Mouse (Mus musculus) hindbrain, embryonic 16.5 days (tissue): ENCODE measurements around the gene Egfem1. TPM values are rescaled to one million over a fixed set of nuclear protein-coding genes. Genes with fewer than 3 reads are reported as not detected.

ENCODE experiments used
- microRNA counts: library from miRNA; unstranded; fragments of <30 nt; microRNA quantifications from one replicate; lab custom pipeline; 2016
- microRNA-seq: library from miRNA; unstranded; fragments of <30 nt; microRNA quantifications from one replicate; pipeline ENCODE4, GENCODE M21; 2017
- polyA plus RNA-seq: library from polyadenylated mRNA; unstranded; fragments of >200 nt; fragmentation: Nextera tagmentation; extraction: Ambion mirVana; gene quantifications from 2 replicates; pipeline ENCODE4 v1.2.1, GENCODE M21; 2015

Egfem1 gene
- polyA plus RNA-seq, 1 experiment from 2014 or later, result 4.6 TPM

MicroRNA genes within 50 kb of the gene (microRNA counts, 519-probe panel; counts per million panel counts)
- 2,483 counts per million, percentile 65 among the panel's probes with 10 or more counts for microRNA mmu-miR-551b (lab: Ali Mortazavi, UCI)

Small RNAs within 50 kb of the gene (microRNA-seq; reads per million reads assigned to microRNA genes)
- gene Mir21b, result not detected
- 27.7 reads per million, percentile 35 among the genes with 10 or more reads in this experiment for gene Mir551b

Other genes starting within 250 kb of the Egfem1 start
- not detected in 2 replicates for gene Gm1527, start 189.4 kb upstream of the Egfem1 start, polyA plus RNA-seq